Mouse (Mus musculus): Measurements from ENCODE around the gene Crlf1. TPM values are rescaled to one million over a fixed set of nuclear protein-coding genes. Genes with fewer than 3 reads are reported as not detected.
A peak's percentile ranks its signal among the peaks of the same experiment; 100 is the strongest.

Gene Crlf1
- polyA plus RNA-seq, 2 experiments from 2014 or later = not detected

DNA sequence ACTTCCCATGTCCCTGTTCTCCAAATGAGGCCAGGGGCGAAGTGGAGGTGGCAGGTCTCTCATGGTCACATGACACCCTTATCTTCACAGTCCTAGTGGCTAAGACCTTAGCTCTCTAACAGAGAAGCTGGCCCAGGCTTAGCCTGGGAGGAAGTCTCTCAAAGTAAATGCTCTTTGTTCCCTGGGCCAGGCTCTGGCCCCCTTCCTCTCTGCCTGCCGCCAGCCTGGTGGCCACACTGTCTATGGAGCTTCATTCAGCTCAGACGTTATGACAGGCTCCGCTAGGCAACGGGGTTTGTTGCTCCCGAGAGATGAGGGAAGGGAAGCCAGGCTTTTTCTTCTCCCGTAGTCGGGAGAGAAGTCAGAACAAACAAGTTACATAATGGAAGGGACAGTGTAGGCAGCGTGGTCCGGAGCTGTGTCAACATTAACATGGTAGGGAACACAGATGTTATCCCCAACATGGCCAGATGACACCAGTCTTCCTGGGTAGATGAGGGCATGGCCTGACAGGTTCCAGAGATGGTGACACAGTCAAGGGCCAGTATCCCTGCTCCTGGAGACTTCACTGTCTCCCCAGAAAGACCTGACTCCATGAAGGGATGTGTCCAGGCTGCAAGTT lies 23.6 kb upstream of the Crlf1 start:
- ATAC-seq = no peak

DNA sequence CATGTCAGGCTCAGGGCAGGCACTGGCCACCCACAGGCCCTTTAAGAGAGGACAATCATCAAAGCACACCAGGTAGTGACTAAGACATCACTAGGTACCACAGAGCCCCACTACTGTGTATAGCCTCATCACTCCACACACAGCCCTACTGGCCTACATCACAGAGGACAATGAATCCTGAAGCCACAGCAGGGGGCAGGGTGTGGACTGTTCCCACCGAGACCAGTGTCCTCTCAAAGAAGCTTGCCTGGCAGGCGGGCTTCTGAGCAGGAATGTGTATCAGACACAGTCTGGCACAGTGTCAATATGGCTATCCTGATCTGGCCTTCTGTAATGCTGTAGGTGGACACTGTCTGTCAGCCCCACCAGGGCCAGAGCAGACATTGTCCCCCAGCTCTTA lies 23.0 kb upstream of the Crlf1 start:
- no peak for ATAC-seq

- no peak for ATAC-seq
These were observed 21.1 kb upstream of the Crlf1 start for GRCm38 (mm10) chr8:70471856-70472255.

DNA sequence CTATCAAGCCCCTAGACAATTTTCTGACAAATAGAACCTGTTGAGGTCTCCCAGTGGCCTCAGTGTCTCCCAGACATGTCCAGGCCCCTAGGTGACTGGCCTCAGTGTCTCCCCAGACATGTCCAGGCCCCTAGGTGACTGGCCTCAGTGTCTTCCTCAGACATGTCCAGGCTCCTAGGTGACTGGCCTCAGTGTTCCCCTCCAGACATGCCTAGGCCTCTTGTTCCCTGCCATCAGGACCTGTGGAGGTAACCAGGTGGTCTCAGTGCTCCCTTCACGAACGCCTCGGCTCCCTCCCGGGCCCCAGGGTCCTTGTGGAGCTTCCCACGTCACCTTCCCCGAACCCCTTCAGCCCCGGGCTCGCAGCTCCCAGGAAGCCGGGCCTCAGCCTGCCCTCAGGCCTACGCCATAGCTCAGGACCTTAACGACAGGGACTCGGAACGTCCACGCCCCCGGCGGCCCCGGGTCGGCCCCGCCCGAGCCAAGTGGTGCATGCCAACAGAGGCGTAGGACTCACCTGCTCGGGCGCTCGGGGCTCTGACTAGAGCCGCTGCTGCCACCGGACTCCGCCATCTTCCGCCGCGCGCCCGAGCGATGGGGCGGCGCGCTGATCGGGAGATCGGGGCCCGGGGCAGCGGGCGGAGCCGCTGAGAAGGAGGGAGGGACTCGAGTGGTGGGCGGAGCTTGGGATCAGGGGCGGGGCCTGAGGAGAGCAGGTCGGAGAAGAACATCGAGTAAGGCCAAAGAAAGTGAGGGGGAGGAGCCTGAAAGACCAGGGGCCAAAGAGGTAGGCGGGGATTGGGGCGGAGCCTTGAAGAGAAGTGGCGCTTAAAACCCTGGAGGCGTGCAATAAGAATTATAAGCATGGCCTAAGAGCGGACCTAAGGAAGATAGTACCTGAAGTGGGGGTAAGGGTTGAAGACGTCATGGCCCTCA lies 16.4 kb upstream of the Crlf1 start, which contains the start of gene Klhl26:
TSS of gene Klhl26 (minus strand) at position 636 of the 936 bp plus-strand sequence.
- peak; percentile 95 for ATAC-seq

- ATAC-seq = no peak
These were observed 15.5 kb upstream of the Crlf1 start for GRCm38 (mm10) chr8:70477269-70477982.

GRCm38 (mm10) chr8:70481908-70482307 lies 11.1 kb upstream of the Crlf1 start:
- no peak for ATAC-seq

DNA sequence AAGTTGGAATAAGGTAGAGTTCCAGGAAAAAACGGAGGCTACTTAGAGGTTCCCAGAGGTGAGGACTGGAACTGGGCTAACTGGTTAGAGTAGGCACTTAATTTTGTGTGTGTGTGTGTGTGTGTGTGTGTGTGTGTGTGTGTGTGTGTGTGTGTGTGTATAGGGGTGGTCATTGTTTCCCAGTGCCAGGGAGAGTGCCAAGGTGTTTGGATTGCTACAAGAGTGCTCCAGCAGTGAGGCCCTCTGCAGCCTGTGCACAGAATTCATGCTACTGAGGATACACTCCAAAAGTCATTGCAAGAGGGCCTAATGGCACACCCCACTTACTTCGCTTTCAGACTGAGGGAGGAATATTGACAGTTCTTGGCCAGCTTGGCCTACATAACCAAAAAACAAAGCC lies 10.0 kb upstream of the Crlf1 start:
- ATAC-seq = no peak

DNA sequence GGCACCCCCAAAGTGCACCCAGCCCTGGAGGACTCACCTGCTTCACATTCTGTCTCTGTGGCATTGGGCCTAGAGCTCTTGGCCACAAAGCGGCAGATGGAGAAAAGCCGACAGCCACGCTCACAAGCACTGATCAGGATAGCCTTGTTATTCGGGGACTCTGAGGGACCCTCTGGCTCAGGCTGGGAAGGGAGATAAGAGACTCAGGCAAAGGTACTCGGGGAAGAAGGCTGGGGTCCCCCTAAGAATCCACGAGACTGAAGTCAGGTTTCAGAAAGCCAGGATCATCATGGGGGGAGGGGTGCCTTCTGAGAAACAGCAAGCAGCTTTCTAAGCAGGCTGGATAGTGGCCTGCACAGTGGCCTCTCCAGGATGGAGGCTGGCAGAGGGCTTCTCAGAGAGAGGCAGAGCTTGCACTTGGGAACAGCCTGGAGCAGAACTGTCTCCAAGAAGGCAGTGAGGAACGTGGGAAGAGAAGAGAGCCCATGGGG lies 6.7 kb upstream of the Crlf1 start:
- no peak for ATAC-seq

- ATAC-seq = no peak
These were observed 5.9 kb upstream of the Crlf1 start, which contains the start of gene Tmem59l for GRCm38 (mm10) chr8:70486941-70487520. Tmem59l (minus strand) TSS chr8:70487358.

- no peak for ATAC-seq
These were observed 4.8 kb upstream of the Crlf1 start for GRCm38 (mm10) chr8:70487993-70488796.

- no peak for ATAC-seq
These were observed 4.0 kb upstream of the Crlf1 start for GRCm38 (mm10) chr8:70488931-70489470.

DNA sequence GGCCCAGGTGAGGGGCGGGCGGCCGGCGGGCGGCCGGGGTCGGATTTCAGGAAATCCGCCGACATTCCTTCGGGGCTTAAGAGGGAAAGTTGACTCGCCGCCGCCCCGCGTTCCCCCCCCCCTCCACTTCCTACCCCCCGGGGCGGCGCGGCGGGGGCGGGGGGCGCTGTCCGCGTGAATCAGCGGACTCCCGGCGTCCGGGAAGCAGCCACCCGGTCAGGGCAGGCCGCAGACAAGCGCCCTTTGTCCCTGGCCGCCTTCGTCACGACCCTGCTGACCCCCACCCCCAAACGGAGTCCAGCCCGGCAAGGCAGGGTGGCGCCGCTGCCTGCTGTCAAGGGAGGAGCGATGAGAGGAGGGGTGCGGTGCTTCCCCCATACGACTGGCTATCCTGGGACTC lies 3.4 kb upstream of the Crlf1 start:
- ATAC-seq = no peak

GRCm38 (mm10) chr8:70490061-70490879 lies 2.7 kb upstream of the Crlf1 start:
- ATAC-seq = no peak

- ATAC-seq = no peak
These were observed 2.0 kb upstream of the Crlf1 start for GRCm38 (mm10) chr8:70490880-70491495.

DNA sequence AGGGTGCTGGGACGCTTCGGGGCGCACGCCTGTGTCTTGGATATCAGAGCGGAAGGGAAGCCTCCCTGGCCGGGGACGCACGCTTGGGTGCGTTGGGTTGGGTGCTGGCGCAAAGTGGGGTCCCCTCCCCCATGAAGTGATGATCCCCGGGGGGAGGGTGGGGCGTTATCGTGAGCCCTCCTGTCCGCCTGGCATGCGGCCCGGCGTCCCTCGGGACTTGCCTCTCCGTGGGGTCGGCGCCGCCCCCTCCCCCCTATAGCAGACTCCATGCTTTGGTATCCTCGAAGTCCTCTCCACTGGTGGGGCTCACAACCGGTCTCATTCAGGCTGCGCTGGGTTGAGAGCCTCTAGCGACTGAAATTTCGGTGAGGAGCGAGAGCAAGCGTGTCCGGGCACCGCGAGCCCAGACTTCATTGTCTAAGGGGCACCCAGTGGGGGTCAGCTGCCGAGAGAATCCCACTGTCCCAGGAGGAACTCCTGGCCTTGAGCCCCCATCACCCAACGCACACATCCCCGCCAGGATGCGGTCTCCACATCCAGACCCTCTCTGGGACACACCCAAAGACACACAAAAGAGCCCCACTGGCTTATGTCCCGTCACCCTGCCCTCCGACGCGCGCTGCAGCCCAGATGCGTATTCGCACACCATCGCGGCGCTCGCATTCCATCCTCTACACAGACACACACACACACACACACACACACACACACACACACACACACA lies 896 bp downstream of the Crlf1 start:
- ATAC-seq = no peak

- ATAC-seq = no peak
These were observed 1.5 kb downstream of the Crlf1 start for GRCm38 (mm10) chr8:70494416-70494945.

DNA sequence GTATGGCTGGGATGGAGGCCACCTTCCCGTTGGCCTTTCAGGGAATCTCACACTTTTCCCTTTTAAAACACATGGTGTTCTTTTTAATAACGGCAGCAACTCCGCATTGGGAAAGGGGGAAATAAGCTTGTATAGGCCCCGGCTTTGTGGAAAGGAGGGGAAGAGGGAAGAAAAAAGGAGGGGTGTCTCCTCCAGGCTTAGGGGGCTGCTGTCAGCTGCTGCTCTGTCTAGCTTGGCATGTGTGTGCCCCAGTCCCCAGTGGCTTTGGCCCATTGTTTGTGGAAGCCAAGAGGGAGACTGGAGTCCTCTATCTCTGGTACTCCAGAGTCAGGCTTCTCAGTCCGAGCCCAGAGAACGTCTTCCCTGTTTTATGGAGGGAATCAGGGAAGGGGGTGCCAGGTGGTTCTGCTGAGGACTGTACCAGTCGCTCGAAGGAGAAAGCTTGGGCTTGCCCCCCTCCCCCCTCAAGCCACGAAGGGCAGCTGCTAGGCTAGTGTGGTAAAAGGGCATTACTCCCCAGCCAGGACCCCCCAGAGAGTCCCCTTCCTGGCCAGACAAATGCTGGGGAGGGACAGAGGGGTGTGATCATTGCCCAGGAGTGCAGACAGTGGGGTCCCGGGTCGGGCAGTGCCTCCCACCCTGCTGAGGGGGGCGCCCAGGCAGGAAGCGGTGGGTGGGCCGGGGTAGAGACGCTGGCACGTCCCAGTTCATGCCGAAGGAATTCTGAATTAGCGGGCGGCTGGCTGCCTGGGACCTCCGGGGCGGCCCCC lies 2.2 kb downstream of the Crlf1 start:
- no peak for ATAC-seq

DNA sequence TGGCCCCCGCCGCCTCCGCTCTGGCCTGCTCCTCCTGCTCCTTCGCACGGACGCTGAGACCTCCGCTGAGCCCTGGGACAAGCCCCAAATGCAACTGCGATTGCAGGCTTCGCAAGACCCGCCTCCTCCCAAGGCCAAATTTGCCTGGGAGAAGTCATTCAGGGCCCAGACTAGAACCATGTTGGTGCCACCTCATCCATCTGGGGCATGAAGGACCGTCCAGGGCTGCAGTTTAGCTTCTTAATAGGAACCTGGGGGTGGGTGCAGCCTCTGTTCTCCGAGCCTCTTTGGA lies 2.8 kb downstream of the Crlf1 start:
- ATAC-seq = no peak
